Mouse (Mus musculus) neural tube, embryonic 10.5 days (tissue): Measurements from ENCODE around the gene Fabp6.

Experiments
- DNase-seq: peaks from one replicate; pipeline ENCODE4 v3.0.0-alpha.2; 2017; ENCODE audit warnings: low spot score; ENCODE audit errors: extremely low spot score

The Fabp6 gene

DNA sequence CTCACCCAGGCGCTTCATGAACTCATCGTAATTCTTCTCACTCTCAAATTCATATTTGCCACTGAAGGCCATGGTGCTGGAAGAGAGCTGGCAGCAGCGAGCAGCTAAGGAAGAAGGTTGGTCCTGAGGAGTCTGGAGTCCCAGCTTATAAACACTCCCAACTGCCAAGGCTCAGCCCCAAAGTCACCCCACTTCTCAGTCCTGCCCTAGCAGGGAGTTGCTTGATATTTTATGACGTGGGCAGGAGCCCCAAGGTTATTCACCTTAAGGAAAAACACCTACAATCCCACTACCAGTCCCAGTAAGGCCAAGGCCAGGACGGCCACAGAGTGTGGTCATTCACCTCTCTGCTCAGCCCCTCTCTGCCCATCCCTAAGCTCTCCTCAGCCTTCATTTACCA lies at the start of gene Fabp6:
Fabp6 (minus strand) TSS at position 101 of the 400 bp plus-strand sequence.
- no peak for DNase-seq

DNA sequence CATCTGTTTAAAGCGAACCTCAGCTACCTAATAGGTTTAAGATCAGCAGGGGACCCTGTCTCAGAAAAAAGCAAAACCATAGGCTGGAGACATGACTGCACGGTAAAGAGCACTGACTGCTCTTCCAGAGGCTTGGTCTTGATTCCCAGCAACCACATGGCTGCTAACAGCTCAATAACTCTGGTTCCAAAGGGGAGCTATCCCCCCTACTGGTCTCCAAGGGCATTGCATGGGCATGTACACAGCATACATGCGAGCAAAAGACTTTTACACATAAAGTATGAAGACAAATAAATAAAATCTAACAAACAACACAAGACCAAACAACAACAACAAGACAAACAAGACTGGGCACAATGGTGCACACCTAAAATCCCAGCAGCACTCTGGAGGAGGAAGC lies 43.9 kb upstream of the Fabp6 start:
- no peak for DNase-seq

DNA sequence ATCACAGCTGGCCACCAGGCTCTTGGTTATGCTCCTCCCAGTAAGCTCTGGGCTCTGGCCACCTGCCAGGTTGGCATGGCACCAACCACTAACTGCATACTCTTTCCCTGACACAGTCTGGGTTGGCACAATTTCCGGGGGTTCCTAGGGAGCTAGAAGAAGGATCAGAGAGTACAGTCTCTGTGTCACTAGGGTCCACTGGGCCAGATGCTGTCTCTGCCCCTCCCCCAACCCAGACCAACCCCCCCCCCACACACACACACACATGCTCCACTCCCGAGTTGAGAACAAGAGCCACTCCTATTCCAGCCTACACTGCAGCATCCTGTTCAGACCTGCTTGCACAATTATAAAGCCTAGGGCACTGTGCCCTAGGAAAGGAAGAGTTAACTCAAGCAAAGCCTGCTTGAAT lies 41.8 kb upstream of the Fabp6 start:
- no peak for DNase-seq

DNA sequence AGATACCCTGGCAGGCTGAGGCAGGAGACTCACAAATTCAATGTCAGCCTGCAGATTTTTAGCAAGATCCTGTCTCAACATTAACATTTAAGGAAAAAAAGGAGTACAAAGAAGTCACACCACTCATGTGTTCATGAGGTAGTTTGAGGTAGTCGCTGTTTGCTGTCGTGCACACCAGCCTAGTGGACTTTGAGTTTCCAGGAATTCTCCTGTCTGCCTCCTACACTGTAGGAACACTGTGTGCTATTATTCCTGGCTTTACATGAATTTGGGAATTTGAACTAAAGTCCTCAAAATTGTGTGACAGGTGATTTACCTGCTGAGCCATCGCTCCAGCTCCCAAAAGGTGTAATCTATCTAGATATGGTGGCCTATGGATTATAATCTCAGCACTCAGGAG lies 37.1 kb upstream of the Fabp6 start:
- DNase-seq = no peak

DNA sequence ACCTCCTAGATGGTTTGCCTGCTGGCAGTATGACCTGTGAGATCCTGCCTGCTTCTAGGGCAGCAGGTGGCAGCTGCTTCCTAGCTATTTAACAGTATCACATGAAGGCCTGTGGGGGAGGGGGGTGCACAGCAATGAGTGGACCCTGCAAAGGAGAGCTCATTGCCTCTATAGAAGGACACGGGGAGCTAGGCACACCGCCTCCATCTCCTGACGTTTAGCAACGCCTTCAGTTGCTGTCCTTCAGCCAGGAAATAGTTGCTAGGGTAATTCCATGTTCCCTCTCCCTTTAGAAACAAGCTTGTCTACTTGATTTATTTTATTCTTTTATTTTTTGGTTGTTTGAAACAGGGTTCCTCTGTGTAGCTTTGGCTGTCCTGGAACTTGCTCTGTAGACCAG lies 35.4 kb upstream of the Fabp6 start:
- no peak for DNase-seq

DNA sequence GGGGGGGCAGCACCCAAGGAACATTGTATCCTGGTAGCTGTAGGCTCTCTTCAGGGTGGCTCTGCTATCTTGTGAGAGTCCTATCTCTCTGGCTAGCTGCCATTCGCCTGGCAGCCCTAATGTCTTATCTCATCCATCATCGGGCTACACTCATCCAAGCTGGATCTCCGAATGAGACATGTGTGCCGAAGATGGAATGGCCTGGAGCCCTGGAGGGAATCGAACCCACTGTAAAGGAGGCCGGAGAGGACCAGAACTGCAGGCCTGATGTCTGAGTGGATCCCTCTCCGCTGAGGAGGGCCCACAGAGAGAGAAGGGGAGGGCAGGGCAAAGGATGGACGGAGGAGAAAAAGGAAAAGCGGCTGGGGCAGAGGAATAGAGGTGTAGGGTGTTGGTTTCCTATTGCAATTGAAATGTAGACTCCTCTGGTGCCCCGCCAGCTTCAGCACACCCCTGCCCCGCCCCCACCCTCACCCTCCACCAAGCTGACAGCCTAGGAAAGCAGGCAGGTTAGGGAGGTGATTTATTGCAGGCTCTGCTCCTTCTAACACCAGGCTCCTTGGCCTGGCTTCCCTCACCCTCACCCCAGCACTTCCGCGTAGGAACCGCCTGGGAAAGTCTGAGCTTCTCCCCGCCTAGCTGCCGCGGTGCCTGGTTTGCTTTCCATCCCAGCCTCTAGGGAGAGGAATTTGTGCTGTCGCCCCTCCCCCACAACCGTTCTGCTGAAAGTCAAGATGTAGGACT lies 32.5 kb upstream of the Fabp6 start:
- DNase-seq = peak; percentile 70

DNA sequence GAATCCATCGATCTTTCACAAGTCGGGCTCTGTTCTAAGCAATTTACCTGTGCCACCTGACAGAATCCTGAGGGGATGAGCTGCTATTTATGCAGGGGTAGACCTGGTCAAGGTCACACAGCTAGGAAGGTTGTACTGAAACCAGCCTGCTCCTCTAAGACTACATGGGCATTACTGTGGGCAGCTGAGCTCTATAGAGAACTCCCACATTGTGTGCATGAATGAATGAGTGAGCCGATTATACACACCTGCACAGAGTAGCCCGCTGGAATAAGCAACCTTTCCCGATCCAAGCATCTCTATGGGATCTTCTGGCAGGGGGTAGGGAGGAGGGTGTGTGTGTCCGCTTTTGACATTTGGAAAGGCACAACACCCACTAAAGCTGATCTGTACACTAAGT lies 31.8 kb upstream of the Fabp6 start:
- no peak for DNase-seq

DNA sequence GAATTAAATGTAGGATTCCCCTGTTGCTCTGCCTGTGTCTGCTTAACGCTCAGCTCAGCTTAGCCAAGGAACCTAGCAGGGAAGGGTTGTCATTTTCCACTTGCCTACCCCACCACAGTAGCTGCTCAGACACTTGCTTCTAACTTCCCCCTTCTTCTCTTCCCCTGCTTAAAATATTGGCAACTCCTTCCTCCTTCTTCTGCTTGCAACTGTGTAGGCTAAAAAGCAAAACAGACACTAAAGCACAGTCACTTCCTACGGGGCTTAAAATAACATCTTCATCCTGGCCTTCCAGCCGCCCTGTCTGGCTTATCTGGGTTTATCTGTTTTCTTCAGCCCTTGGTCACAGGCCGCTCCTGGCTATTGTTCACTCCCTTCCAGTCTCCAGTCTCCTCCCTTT lies 31.2 kb upstream of the Fabp6 start:
- no peak for DNase-seq

DNA sequence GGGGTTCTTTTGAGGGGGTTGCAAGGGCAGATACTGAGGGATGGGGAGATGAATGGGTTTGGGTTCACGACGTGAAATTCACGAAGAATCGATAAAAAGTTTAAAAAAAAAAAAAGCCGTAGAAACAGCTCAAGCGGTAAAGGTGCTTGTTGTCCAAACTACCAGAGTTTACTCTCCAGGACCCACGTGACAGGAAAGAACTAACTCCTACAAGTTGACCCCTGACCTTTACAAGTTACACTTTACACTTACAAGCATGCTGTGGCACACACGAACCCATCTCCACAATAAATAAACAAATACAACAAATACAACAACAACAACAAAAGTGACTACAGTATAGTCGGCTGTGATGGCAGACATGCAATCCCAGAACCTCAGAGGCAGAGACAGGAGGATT lies 30.3 kb upstream of the Fabp6 start:
- no peak for DNase-seq

DNA sequence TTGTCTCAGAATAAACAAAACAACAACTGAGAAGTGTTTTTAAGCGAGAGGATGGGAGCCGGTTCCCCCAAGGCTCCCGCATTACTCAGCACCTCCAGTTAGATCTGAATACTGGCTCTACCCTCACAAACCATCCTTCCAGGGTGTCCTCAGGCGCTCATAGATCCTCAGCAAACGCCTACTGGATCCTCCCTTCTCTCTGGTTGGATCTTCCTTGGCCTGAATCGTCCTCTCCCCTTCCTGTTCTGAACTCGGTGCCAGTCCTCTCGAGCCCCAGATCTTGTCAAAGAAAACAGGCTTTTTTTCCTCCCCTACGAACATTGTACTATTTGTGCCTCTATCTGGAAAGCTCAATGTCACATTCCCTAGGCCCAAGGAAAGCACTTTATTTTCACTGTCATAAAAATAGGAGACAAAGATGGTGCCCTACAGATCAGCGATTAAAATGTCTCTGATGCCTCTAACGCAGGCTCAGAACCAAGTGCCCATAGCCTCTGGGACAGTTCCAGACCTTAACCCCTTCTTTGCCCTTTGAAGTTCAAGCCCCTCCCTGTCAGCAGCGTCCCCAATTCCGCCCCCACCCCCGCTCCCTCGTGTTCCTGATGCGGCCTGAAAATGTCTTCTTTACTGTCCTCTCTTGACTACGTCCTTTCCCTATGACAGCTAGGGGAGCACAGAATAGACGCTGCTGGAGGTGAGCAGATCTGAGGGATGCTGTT lies 25.7 kb upstream of the Fabp6 start:
- DNase-seq = no peak

DNA sequence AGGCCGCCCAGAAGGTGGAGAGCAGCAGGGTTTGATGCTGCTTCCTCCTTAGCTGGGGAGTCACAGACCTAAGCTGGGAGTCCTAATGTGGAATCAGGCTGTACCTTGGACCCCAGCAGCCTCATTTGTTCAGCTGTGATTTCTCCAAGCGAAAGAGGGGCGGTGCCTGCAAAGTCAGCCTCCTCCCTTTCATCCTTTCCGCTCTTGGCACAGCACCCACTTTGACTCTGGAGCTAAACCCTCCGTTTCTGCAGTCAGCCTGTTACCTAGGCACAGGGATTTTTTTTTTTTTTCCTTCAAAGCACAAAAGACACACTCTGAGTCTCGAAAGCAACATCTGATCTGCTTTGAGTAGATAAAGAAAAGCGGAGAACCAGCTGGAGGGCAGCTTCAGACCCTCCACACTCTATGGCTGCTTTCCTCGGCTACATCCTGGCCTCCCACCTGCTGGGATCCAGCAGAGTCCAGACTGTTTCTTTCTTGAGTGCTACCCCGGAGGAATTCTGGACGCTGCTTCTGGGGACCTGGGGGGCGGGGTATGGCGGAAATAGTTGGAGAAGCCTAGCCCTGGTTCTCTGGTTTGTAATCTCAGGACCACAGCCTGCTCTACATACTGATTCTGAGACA lies 25.1 kb upstream of the Fabp6 start:
- peak; percentile 40 for DNase-seq

DNA sequence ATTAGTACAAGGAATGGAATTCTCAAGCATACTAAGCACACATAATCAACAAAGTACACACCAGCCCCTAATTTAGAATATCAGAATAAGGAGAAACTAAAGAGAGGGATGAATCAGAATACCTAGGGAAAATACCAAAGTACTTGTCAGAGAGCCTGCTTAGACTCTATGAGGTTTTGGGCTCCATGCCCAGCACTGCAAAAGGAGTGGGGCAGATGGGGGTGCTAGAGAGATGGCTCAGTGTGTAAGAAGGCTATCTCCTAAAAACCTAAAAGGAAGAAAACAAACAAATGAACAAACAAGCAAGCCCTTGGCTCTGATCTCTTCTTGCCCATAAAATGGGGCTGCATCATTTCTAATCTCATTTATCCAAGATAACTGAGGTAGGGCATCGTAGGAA lies 23.0 kb upstream of the Fabp6 start:
- DNase-seq = no peak

DNA sequence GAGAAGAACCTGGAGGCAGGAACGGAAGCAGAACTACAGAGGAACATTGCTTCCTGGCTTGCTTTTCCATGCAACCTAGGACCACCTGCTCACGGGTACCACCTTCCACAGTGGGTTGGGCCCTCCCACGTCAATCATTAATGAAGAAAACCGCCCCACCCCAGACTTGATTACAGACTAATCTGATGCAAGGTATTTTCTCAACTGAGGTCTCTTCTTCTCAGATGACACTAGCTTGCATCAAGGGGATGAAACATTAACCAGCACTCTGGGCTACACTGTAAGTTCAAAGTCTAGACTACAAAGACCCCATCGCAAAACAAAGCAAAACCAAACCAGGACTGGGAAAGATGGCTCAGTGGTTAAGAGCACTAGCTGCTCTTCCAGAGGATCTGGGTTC lies 20.4 kb upstream of the Fabp6 start:
- DNase-seq = no peak

DNA sequence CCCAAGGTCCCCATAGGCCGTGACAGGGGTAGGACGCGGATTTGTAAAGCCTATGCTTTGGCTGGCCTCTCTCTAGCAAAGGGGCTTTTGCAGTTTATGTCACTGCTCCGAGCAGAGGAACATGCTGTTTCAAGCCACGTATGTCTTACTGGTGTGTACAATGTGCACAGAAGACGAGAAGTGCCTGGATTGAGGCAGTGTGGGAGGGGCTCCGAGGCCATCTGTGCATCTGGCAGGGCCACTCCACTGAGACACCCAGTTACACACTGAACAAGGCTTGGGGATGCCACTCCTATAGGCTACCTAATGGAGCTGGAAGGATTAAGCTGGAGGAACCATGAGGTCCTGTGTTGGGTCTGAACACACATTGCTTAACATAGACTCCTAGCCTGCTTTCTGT lies 17.1 kb upstream of the Fabp6 start:
- no peak for DNase-seq

DNA sequence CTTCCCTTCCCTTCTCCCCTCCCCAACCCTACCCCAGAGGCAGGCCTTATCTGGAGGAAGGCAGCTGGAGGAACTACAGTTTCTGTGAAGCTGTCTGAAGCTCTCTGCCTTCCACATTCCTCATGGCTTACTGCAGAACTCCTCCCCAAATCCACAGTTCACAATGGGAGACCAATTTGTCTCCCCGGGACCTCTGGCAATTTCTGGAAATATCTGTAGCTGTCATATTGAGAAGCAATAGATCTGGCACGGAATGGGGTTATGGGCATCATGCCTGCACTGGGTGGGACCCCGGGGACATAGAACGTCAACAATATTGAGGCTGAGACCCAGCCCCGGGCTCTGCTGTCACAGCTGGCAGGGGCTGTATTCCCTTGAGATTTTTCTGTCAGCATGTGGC lies 16.6 kb upstream of the Fabp6 start:
- no peak for DNase-seq

DNA sequence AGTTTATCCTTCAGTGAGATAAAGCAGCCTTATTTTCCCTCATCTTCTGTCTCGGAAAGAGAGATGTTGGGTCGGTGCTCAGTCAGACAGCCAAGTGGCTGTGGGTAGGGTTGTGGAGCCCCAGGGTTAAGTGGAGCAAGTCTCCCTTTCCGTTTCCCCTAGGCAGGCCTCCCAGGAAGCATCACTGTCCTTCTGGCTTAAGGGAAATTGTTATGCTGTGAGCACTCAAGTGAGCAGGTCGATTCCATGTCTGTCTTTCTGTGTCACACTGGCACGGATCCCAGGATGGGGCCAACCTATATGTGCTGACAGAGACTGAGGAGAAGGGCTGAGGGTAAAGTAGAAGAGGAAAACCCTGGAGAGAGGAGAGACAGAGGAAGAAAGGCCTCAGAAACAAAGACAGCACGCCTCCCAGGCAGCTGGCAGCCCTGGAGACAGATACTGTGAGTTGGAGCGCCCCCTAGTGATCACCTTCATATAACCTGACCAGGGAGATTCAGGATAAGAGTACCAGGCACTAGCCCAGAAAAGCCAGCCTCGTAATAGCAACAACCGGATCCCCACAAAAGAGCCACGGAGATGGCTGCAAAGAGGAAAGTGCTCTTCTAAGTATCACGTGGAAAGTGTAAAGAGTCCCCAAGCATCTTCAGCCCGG lies 11.6 kb upstream of the Fabp6 start:
- peak; percentile 93 for DNase-seq

DNA sequence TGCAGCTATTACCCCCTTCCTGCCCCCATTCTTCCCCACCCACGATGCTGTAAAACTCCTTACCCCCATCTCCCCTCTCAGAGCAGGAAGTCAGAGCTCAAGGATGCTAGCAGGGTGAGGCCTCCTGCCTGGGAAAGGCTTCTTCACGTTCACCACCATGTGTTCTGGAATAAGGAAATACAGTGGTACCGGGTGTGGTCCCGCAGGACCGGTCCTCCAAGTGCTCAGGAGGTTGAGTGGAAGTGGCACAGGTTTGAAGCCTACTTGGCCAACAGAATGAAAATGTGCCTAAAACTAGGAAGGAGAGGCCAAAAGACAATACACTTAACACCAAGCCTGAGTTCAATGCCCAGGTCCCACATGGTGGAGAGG lies 9.3 kb upstream of the Fabp6 start:
- DNase-seq = no peak

DNA sequence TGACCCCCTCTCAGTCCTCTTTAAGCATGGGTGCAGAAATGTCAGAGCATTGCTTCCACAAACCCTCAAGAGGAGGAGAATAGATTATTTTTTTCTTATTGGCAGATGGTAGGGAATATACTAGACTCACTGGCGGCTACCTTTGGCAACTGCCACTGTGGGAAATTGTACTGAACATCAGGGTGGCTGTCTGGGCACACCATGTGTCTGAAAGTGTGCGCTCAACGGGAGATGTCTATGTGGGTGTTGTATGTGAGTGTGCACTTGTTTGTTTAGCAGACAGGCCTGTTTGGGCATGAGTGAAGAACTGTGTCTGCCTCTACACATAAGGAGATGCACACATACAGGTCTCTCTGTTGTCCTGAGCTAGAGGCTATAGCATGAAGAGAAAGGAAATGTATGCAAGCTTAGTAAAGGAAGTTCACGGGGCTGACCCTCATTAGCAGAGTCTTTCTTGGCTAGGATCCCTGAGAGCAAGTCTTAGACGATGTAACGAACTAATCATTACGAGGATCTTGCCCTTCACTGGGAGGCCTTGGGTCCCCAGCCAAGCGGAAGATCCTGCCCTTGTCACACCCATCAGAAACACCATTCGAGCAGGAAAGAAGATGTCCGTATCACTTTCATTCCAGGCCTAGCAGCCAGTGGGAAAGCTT lies 8.8 kb upstream of the Fabp6 start:
- DNase-seq = no peak

DNA sequence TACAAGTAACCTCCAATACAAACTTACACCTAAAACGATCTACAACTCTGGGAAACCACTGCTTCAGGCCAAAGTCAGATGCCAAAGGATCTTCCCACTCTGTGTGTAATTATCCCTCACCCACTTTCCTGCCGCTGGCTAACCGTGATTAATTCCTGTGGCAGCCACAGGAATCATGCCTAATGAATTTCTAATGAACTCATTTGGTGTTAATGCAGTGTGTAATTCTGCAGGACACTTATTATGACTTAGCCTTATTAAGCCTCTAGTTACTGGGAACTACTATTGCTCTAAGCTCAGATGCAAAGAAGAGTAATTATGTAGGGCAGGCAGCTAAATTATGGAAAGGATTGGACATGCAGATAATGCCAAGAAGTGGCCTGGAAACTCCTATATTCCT lies 7.1 kb upstream of the Fabp6 start:
- no peak for DNase-seq

DNA sequence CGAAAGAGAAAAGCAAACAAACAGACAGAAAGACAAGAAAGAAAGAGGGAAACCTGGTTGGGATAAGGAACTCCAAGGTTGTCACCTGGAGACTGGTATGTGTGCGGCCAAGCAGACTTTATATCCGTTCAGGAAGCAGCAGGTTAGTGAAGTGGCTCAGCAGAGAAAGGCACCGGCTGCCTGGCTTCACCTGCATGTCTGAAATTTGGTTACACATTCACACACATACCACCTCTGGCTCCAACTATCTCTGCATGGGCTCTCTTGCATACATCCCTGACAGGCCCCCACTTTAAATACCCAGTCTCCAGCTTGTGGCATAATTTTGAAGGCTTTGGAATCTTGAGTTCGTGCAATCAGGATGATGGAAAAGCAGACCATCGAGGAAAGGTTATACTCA lies 4.5 kb upstream of the Fabp6 start:
- no peak for DNase-seq

DNA sequence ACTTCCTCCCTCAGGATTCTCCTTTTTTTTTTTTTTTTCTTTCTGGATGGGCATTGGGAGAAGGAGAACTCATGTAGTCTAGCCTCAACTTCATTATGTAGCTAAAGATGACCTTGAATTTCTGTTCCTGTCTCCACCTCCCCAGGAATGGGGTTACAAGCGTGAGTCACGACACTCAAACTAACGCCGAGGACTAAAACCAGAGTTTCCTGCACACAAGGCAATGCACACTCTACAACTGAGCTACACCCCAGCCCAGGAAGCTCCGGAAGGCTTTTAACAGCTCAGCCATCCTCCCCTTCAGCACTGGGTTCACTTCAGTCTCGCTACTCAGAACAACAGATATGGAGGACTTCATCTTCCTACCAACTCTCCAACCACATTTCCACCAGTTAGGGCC lies 3.6 kb upstream of the Fabp6 start:
- no peak for DNase-seq

DNA sequence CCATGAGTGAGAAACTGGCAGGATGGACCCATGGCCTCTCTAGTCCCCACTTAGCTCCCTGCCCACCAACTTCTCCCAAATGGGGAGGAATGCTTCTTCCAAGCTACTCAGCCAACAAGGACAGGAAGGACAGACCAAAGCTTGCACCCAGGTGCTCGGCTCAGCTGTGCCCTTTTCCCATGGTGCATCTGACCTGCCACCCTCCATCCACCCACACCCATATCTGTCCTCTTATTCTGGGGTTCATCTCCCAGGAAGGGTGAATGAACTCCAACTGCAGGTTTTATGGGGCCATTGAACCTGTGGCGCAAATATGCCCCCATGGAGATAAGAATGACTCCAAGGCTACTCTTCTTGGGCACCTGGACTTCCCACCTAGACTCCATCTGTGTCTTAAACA lies 2.9 kb upstream of the Fabp6 start:
- DNase-seq = no peak
